In genomic region chr7:31034789-31035188, GRCm38 (mm10) we compare ENCODE assay signal across 12 mouse cellular contexts. TPM values are rescaled to one million over a fixed set of nuclear protein-coding genes. Genes with fewer than 3 reads are reported as not detected.
DNase-seq lines count a peak whose midpoint lies in the region; ATAC-seq and TF ChIP-seq lines count a peak whose summit lies in the region.
"Had no signal": no experiment of that assay in that cellular context is flagged by ENCODE, and none has a peak within 500 bp of the region (broad histone marks: within the 10 kb centered on the region; RNA-seq: fewer than 3 reads in every experiment).

No protein-coding gene starts in this region.

- no peaks in the 10 kb centered on the region for H3K9me3 ChIP-seq in hindbrain, postnatal 0 days (ENCODE audit: low read length)
- no peaks in the 10 kb centered on the region for H3K9me3 ChIP-seq in hindbrain, embryonic 16.5 days (ENCODE audit: control insufficient read depth, low read length)

- H3K27ac ChIP-seq in hindbrain, postnatal 0 days, result no peak overlapping the region
- H3K27ac ChIP-seq in hindbrain, embryonic 16.5 days (ENCODE audit: low read depth, low read length), result no peak overlapping the region

- H3K9ac ChIP-seq in hindbrain, postnatal 0 days (replicated peaks; ENCODE audit: low read length), result no peak overlapping the region
- no peak overlapping the region for H3K9ac ChIP-seq in hindbrain, embryonic 16.5 days (ENCODE audit: low read depth, low read length)

- H3K4me1 ChIP-seq in hindbrain, postnatal 0 days (ENCODE audit: insufficient read depth, low read length), result no peaks in the 10 kb centered on the region
- no peaks in the 10 kb centered on the region for H3K4me1 ChIP-seq in hindbrain, embryonic 16.5 days (ENCODE audit: control insufficient read depth, insufficient read depth, low read depth, low read length)

- H3K4me3 ChIP-seq in hindbrain, postnatal 0 days (ENCODE audit: low read length), result no peak overlapping the region
- H3K4me3 ChIP-seq in hindbrain, embryonic 16.5 days (ENCODE audit: low read length), result no peak overlapping the region

- no peak for ATAC-seq in hindbrain, postnatal 0 days
- ATAC-seq in hindbrain, embryonic 16.5 days, result no peak
- no peak for ATAC-seq in monocyte, adult 5-6 weeks (replicated peaks; ENCODE audit: insufficient number of reproducible peaks, low FRiP score, low TSS enrichment, poor library complexity, severe bottlenecking)
- ATAC-seq: forebrain, embryonic 14.5 days had no signal

- no peaks in the 10 kb centered on the region for H3K36me3 ChIP-seq in hindbrain, postnatal 0 days (ENCODE audit: insufficient read depth, low read length)
- H3K36me3 ChIP-seq in hindbrain, embryonic 16.5 days (ENCODE audit: control insufficient read depth, insufficient read depth, low read length), result no peaks in the 10 kb centered on the region

- 71% methylated on average over 11 of the region's 11 CpGs for WGBS in hindbrain, postnatal 0 days
- 58% methylated on average over 11 of the region's 11 CpGs for WGBS in hindbrain, embryonic 16.5 days

- H3K4me2 ChIP-seq in hindbrain, postnatal 0 days (ENCODE audit: low read depth, low read length), result no peak overlapping the region
- no peak overlapping the region for H3K4me2 ChIP-seq in hindbrain, embryonic 16.5 days (ENCODE audit: low read length)

- DNase-seq in hindbrain, postnatal 0 days (ENCODE audit: low spot score), result no peak
- DNase-seq in 416B (ENCODE audit: low read depth) (peak; percentile 61), MEL-GATA-1-ER (ENCODE audit: extremely low read depth, low read depth) (peak; percentile 70)
- DNase-seq in lung, postnatal 10 days, result peak; percentile 36
- no peak for DNase-seq in frontal cortex, postnatal 36 days (ENCODE audit: low spot score in 2 of 2)
- DNase-seq in gastrocnemius, postnatal 4 days (ENCODE audit: low spot score in 2 of 2), result no peak
- DNase-seq: cerebellum, adult 9-11 months; heart, postnatal 36 days; layer of hippocampus, postnatal 36 days had no signal

- peak; percentile 40 for TF ChIP-seq CTCF in hindbrain, postnatal 0 days (IDR thresholded peaks at IDR 0.05; ENCODE audit: low read depth)

- H3K27me3 ChIP-seq in hindbrain, postnatal 0 days (ENCODE audit: insufficient read depth, low read length), result no peaks in the 10 kb centered on the region
- H3K27me3 ChIP-seq in hindbrain, embryonic 16.5 days (replicated peaks; ENCODE audit: control insufficient read depth, insufficient read depth, low read length), result no peaks in the 10 kb centered on the region

RNA-seq across cellular contexts. Expression of gene Fxyd5, which starts 7.5 kb away (rescaled TPM):
- total RNA-seq in hindbrain, postnatal 0 days (2014; rRNA removed), result 15.3 and 22.1 TPM in 2 replicates
- polyA plus RNA-seq in hindbrain, postnatal 0 days (2015; fragmentation: Nextera tagmentation; extraction: Ambion mirVana), result 33.3 and 35.3 TPM in 2 replicates
- 24.4 and 32.9 TPM in 2 replicates for polyA plus RNA-seq in hindbrain, embryonic 16.5 days (2015; fragmentation: Nextera tagmentation; extraction: Ambion mirVana)
- 10 to 100 TPM; 21.2 to 23.0 TPM for total RNA-seq in gastrocnemius, postnatal 4 days (2021)
- total RNA-seq in monocyte, adult 5-6 weeks (2017), result 930 to 1,250 TPM (median 1,146 TPM) in 3 replicates

RNA-seq across cellular contexts. Expression of gene Fxyd7, which starts 16.5 kb away (rescaled TPM):
- total RNA-seq in hindbrain, postnatal 0 days (2014; rRNA removed), result 234 and 282 TPM in 2 replicates
- 466 and 477 TPM in 2 replicates for polyA plus RNA-seq in hindbrain, postnatal 0 days (2015; fragmentation: Nextera tagmentation; extraction: Ambion mirVana)
- 324 and 417 TPM in 2 replicates for polyA plus RNA-seq in hindbrain, embryonic 16.5 days (2015; fragmentation: Nextera tagmentation; extraction: Ambion mirVana)
- total RNA-seq in gastrocnemius, postnatal 4 days (2021), result 1 to 10 TPM; 2.3 to 3.8 TPM
- not detected in 3 replicates for total RNA-seq in monocyte, adult 5-6 weeks (2017)

RNA-seq across cellular contexts. Expression of gene Fxyd1, which starts 22.2 kb away (rescaled TPM):
- 24.0 and 26.5 TPM in 2 replicates for total RNA-seq in hindbrain, postnatal 0 days (2014; rRNA removed)
- 129 and 150 TPM in 2 replicates for polyA plus RNA-seq in hindbrain, postnatal 0 days (2015; fragmentation: Nextera tagmentation; extraction: Ambion mirVana)
- polyA plus RNA-seq in hindbrain, embryonic 16.5 days (2015; fragmentation: Nextera tagmentation; extraction: Ambion mirVana), result 69.4 and 89.9 TPM in 2 replicates
- total RNA-seq in gastrocnemius, postnatal 4 days (2021), result 100 to 1,000 TPM; 587 to 732 TPM
- total RNA-seq in monocyte, adult 5-6 weeks (2017), result not detected in 3 replicates

RNA-seq across cellular contexts. Expression of gene Lgi4, which starts 24.4 kb away (rescaled TPM):
- total RNA-seq in hindbrain, postnatal 0 days (2014; rRNA removed), result 1.9 and 5.9 TPM in 2 replicates
- polyA plus RNA-seq in hindbrain, postnatal 0 days (2015; fragmentation: Nextera tagmentation; extraction: Ambion mirVana), result 1.2 and 1.3 TPM in 2 replicates
- polyA plus RNA-seq in hindbrain, embryonic 16.5 days (2015; fragmentation: Nextera tagmentation; extraction: Ambion mirVana), result 0.50 and 0.65 TPM in 2 replicates
- 1 to 10 TPM; 7.9 to 9.6 TPM for total RNA-seq in gastrocnemius, postnatal 4 days (2021)
- 0.21 to 0.49 TPM (median 0.38 TPM) in 3 replicates for total RNA-seq in monocyte, adult 5-6 weeks (2017)

RNA-seq across cellular contexts. Expression of gene Fxyd3, which starts 41.7 kb away (rescaled TPM):
- total RNA-seq in hindbrain, postnatal 0 days (2014; rRNA removed), result not detected in 2 replicates
- polyA plus RNA-seq in hindbrain, postnatal 0 days (2015; fragmentation: Nextera tagmentation; extraction: Ambion mirVana), result 1.2 and 1.5 TPM in 2 replicates
- polyA plus RNA-seq in hindbrain, embryonic 16.5 days (2015; fragmentation: Nextera tagmentation; extraction: Ambion mirVana), result 0.43 and 0.95 TPM in 2 replicates
- 1 to 10 TPM; 2.7 to 4.9 TPM for total RNA-seq in gastrocnemius, postnatal 4 days (2021)
- 0.29 TPM in 1 of 3 replicates, not detected in the others for total RNA-seq in monocyte, adult 5-6 weeks (2017)
- total RNA-seq: layer of hippocampus, postnatal 36 days had no signal
- polyA plus RNA-seq: forebrain, embryonic 14.5 days had no signal

Comparison
In these comparisons a context has a peak if more than half of its experiments do, and no peak if none do; other contexts are left out.
1. DNase-seq: peak in 416B (single experiment), MEL-GATA-1-ER (single experiment) and lung, postnatal 10 days (single experiment); none in hindbrain, postnatal 0 days (single experiment), frontal cortex, postnatal 36 days (0 of 2) and gastrocnemius, postnatal 4 days (0 of 2).
2. RNA of gene Fxyd5, which starts 7.5 kb away (total RNA-seq): 930 to 1,250 TPM in monocyte, adult 5-6 weeks; 21.2 to 23.0 TPM in gastrocnemius, postnatal 4 days and 15.3 to 22.1 TPM in hindbrain, postnatal 0 days; every median in the first group is over 10 times any median in the second.
3. RNA of gene Fxyd7, which starts 16.5 kb away (total RNA-seq): 234 to 282 TPM in hindbrain, postnatal 0 days; 2.3 to 3.8 TPM in gastrocnemius, postnatal 4 days and not detected in monocyte, adult 5-6 weeks; every median in the first group is over 10 times any median in the second.
4. RNA of gene Fxyd1, which starts 22.2 kb away (total RNA-seq): 587 to 732 TPM in gastrocnemius, postnatal 4 days and 24.0 to 26.5 TPM in hindbrain, postnatal 0 days; not detected in monocyte, adult 5-6 weeks; every median in the first group is over 10 times any median in the second.